Mouse (Mus musculus): ENCODE measurements around the gene Zeb2. TPM values are rescaled to one million over a fixed set of nuclear protein-coding genes. Genes with fewer than 3 reads are reported as not detected.

The Zeb2 gene
- polyA plus RNA-seq, 2 experiments: 27.2 to 43.9 TPM

- Histone ChIP-seq H3K27me3 (ENCODE audit: control insufficient read depth, insufficient read depth, low read length) (peaks cover 54% of the 10 kb centered on the region), H3K4me1 (ENCODE audit: control insufficient read depth, insufficient read depth, low read length) (no peaks in the 10 kb centered on the region), H3K27ac (replicated peaks; ENCODE audit: low read depth, low read length) (peak overlapping the region; percentile 91), H3K4me3 (replicated peaks; ENCODE audit: low read length) (peak overlapping the region; percentile 72), H3K36me3 (ENCODE audit: control insufficient read depth, insufficient read depth, low read length) (no peaks in the 10 kb centered on the region), H3K9ac (ENCODE audit: low read depth, low read length, severe bottlenecking) (peak overlapping the region; percentile 96), H3K9me3 (ENCODE audit: control insufficient read depth, low read length) (no peaks in the 10 kb centered on the region), H3K4me2 (replicated peaks; ENCODE audit: low read depth, low read length, severe bottlenecking) (peak overlapping the region; percentile 88)
- ATAC-seq (ENCODE audit: low FRiP score, low read depth) (peak; percentile 39), DNase-seq (ENCODE audit: low spot score) (peak; percentile 49)
- WGBS: under 1% methylated on average over 54 of the region's 54 CpGs
- no peak for TF ChIP-seq POLR2A (IDR thresholded peaks at IDR 0.05; ENCODE audit: borderline replicate concordance, extremely low read depth, insufficient read depth, insufficient read length)
Observed at GRCm38 (mm10) chr2:45109951-45110756, 7.0 kb downstream of the Zeb2 start.

GRCm38 (mm10) chr2:45109161-45109950, 7.8 kb downstream of the Zeb2 start:
- Histone ChIP-seq H3K4me1 (ENCODE audit: control insufficient read depth, insufficient read depth, low read length) (no peaks in the 10 kb centered on the region), H3K9ac (ENCODE audit: low read depth, low read length, severe bottlenecking) (peak overlapping the region; percentile 96), H3K4me3 (replicated peaks; ENCODE audit: low read length) (peak overlapping the region; percentile 72), H3K4me2 (replicated peaks; ENCODE audit: low read depth, low read length, severe bottlenecking) (peak overlapping the region; percentile 88), H3K9me3 (ENCODE audit: control insufficient read depth, low read length) (no peaks in the 10 kb centered on the region), H3K27me3 (ENCODE audit: control insufficient read depth, insufficient read depth, low read length) (peaks cover 46% of the 10 kb centered on the region), H3K27ac (replicated peaks; ENCODE audit: low read depth, low read length) (peak overlapping the region; percentile 91), H3K36me3 (ENCODE audit: control insufficient read depth, insufficient read depth, low read length) (no peaks in the 10 kb centered on the region)
- ATAC-seq (ENCODE audit: low FRiP score, low read depth) (0 out of 2 replicates have a peak, but pooled peaks have one; percentile 8), DNase-seq (ENCODE audit: low spot score) (peak; percentile 43)
- under 1% methylated on average over 30 of the region's 74 CpGs for WGBS
- TF ChIP-seq POLR2A (IDR thresholded peaks at IDR 0.05; ENCODE audit: borderline replicate concordance, extremely low read depth, insufficient read depth, insufficient read length): no peak

DNA sequence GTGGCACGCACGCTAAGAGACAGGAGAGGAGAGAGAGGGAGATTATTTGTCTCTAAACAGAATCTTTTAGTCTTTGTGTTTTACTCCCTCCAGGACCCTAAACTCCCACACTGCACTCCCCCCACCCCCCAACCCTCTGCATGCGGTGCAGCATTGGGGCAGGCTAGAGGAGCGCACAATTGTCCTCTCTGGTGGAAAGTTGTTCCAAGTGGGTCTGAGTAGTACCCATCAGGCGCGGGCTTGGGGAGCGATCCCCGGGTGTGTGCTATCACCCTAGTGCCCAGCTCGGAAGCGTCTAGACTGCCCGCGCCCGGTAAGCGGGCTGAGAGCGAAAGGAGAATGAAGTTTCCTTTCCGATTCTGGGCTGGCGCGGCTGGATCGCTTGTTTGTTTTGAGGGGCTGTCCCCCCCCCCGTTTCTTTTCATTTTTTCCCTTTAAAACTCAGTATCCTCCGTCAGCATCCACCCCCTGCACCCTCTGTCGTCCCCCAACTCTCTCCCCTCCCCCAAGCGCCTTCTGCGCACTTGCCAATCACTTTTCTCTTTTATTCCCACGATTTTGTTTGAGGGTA, 8.6 kb downstream of the Zeb2 start:
- Histone ChIP-seq H3K9me3 (ENCODE audit: control insufficient read depth, low read length) (no peaks in the 10 kb centered on the region), H3K4me3 (replicated peaks; ENCODE audit: low read length) (peak overlapping the region; percentile 72), H3K4me1 (ENCODE audit: control insufficient read depth, insufficient read depth, low read length) (no peaks in the 10 kb centered on the region), H3K27ac (replicated peaks; ENCODE audit: low read depth, low read length) (peak overlapping the region; percentile 91), H3K4me2 (replicated peaks; ENCODE audit: low read depth, low read length, severe bottlenecking) (peak overlapping the region; percentile 88), H3K36me3 (ENCODE audit: control insufficient read depth, insufficient read depth, low read length) (no peaks in the 10 kb centered on the region), H3K9ac (ENCODE audit: low read depth, low read length, severe bottlenecking) (peak overlapping the region; percentile 96), H3K27me3 (ENCODE audit: control insufficient read depth, insufficient read depth, low read length) (peaks cover 40% of the 10 kb centered on the region)
- peak; percentile 52 for DNase-seq (ENCODE audit: low spot score)
- WGBS: under 1% methylated on average over 23 of the region's 25 CpGs
- TF ChIP-seq POLR2A (IDR thresholded peaks at IDR 0.05; ENCODE audit: borderline replicate concordance, extremely low read depth, insufficient read depth, insufficient read length): no peak
- ATAC-seq (ENCODE audit: low FRiP score, low read depth): peak; percentile 9; the same call in 1 of the 2 replicates

- TF ChIP-seq POLR2A (IDR thresholded peaks at IDR 0.05; ENCODE audit: borderline replicate concordance, extremely low read depth, insufficient read depth, insufficient read length): no peak
- Histone ChIP-seq H3K4me1 (ENCODE audit: control insufficient read depth, insufficient read depth, low read length) (no peaks in the 10 kb centered on the region; the same call in 1 of the 2 replicates), H3K9ac (ENCODE audit: low read depth, low read length, severe bottlenecking) (0 out of 2 replicates have a peak overlapping the region, but pooled peaks have one; percentile 96), H3K27ac (replicated peaks; ENCODE audit: low read depth, low read length) (no peak overlapping the region), H3K4me3 (replicated peaks; ENCODE audit: low read length) (peak overlapping the region; percentile 72; the same call in 1 of the 2 replicates), H3K9me3 (ENCODE audit: control insufficient read depth, low read length) (no peaks in the 10 kb centered on the region), H3K4me2 (replicated peaks; ENCODE audit: low read depth, low read length, severe bottlenecking) (peak overlapping the region; percentile 88), H3K36me3 (ENCODE audit: control insufficient read depth, insufficient read depth, low read length) (no peaks in the 10 kb centered on the region), H3K27me3 (ENCODE audit: control insufficient read depth, insufficient read depth, low read length) (peaks cover 38% of the 10 kb centered on the region)
- no peak for DNase-seq (ENCODE audit: low spot score)
- no peak for ATAC-seq (ENCODE audit: low FRiP score, low read depth)
- 40% methylated on average over 2 of the region's 2 CpGs for WGBS
Observed at GRCm38 (mm10) chr2:45107555-45107954, 9.6 kb downstream of the Zeb2 start.

Data from limb, embryonic 14.5 days (tissue).